Mouse (Mus musculus): ENCODE results near the gene Vmn2r86.
"Not testable (repeated sequence)": the region's sequence is repeated elsewhere in the genome, so short reads cannot be mapped to it uniquely, and the experiment has no call there.

Gene Vmn2r86

GRCm38 (mm10) chr10:130455950-130456349 is at the start of gene Vmn2r86:
Vmn2r86 (minus strand) TSS chr10:130456050.
- not testable (repeated sequence) for DNase-seq

GRCm38 (mm10) chr10:130497296-130497695 is 41.4 kb upstream of the Vmn2r86 start, which contains the start of gene Vmn2r87:
Vmn2r87 (minus strand) TSS chr10:130497396.
- no peak for DNase-seq

GRCm38 (mm10) chr10:130470311-130470760 is 14.5 kb upstream of the Vmn2r86 start:
- DNase-seq, result no peak

GRCm38 (mm10) chr10:130444776-130445175 is 11.1 kb downstream of the Vmn2r86 start:
- no peak for DNase-seq

GRCm38 (mm10) chr10:130434185-130434898 is 21.5 kb downstream of the Vmn2r86 start:
- not testable (repeated sequence) for DNase-seq

GRCm38 (mm10) chr10:130429603-130430002 is 26.2 kb downstream of the Vmn2r86 start, which contains the start of gene Vmn2r85:
Vmn2r85 (minus strand) TSS chr10:130429703.
- not testable (repeated sequence) for DNase-seq

GRCm38 (mm10) chr10:130422368-130422767 is 33.5 kb downstream of the Vmn2r86 start:
- not testable (repeated sequence) for DNase-seq

- DNase-seq, result no peak
These were observed 35.4 kb downstream of the Vmn2r86 start for GRCm38 (mm10) chr10:130420401-130420800.

- DNase-seq, result not testable (repeated sequence)
These were observed 35.9 kb downstream of the Vmn2r86 start for GRCm38 (mm10) chr10:130419954-130420353.

GRCm38 (mm10) chr10:130416352-130416751 is 39.5 kb downstream of the Vmn2r86 start:
- DNase-seq, result not testable (repeated sequence)

GRCm38 (mm10) chr10:130412167-130412698 is 43.6 kb downstream of the Vmn2r86 start:
- DNase-seq, result not testable (repeated sequence)

GRCm38 (mm10) chr10:130394232-130394631 is 61.6 kb downstream of the Vmn2r86 start, which contains the start of gene Vmn2r84:
Vmn2r84 (minus strand) TSS chr10:130394332.
- no peak for DNase-seq

Measured in spleen, adult 18-20 months (tissue).